Mouse (Mus musculus) C2C12 (cell line): ENCODE data around the gene Tmem232. TPM values are rescaled to one million over a fixed set of nuclear protein-coding genes. Genes with fewer than 3 reads are reported as not detected.

Experiments
- H3K27me3 ChIP-seq: one replicate; pipeline ENCODE4 v1.6.1; 2011; ENCODE audit not compliant: control insufficient read depth, insufficient read depth, insufficient read length
- H3K36me3 ChIP-seq: one replicate; pipeline ENCODE4 v1.6.1; 2011; ENCODE audit not compliant: control insufficient read depth, insufficient read depth
- H3K4me3 ChIP-seq: one replicate; pipeline ENCODE4 v1.5.1; 2011; ENCODE audit warnings: mild to moderate bottlenecking, control low read depth; ENCODE audit not compliant: poor library complexity, insufficient read depth, severe bottlenecking
- H3K79me2 ChIP-seq: one replicate; pipeline ENCODE4 v1.6.1; 2011; ENCODE audit not compliant: control insufficient read depth, insufficient read depth
- H3K79me3 ChIP-seq: one replicate; pipeline ENCODE4 v1.6.1; 2011; ENCODE audit warnings: low read depth, control low read depth
- H3ac ChIP-seq: one replicate; pipeline ENCODE3; 2011; ENCODE audit warnings: low read depth; ENCODE audit not compliant: control insufficient read depth, insufficient read length
- CEBPB ChIP-seq: IDR thresholded peaks from one replicate; pipeline ENCODE4 v1.6.1; 2011; ENCODE audit warnings: low read depth, mild to moderate bottlenecking, control low read depth, moderate library complexity
- CTCF ChIP-seq: IDR thresholded peaks from one replicate; pipeline ENCODE4 v1.5.1; 2011; ENCODE audit not compliant: control insufficient read depth, insufficient read depth, insufficient read length
- FOSL1 ChIP-seq: IDR thresholded peaks from one replicate; pipeline ENCODE4 v1.8.0; 2011; ENCODE audit warnings: mild to moderate bottlenecking, low read length; ENCODE audit not compliant: poor library complexity, insufficient read depth, severe bottlenecking
- MAX ChIP-seq: IDR thresholded peaks from one replicate; pipeline ENCODE4 v1.6.1; 2011; ENCODE audit warnings: mild to moderate bottlenecking, control low read depth
- MYOD1 ChIP-seq: IDR thresholded peaks from one replicate; pipeline ENCODE4 v1.6.1; 2011; ENCODE audit warnings: low read depth; ENCODE audit not compliant: control insufficient read depth, insufficient read length
- MYOG ChIP-seq: IDR thresholded peaks from one replicate; pipeline ENCODE4 v1.6.1; 2011; ENCODE audit not compliant: control insufficient read depth, insufficient read length; ENCODE audit errors: extremely low read depth
- USF1 ChIP-seq: IDR thresholded peaks from one replicate; pipeline ENCODE4 v1.6.1; 2011; ENCODE audit warnings: low read depth, mild to moderate bottlenecking, control low read depth, moderate library complexity
- polyA plus RNA-seq: library from polyadenylated mRNA; unstranded; fragments of >200 nt; fragmentation: generic; extraction: Trizol; gene quantifications from one replicate; pipeline ENCODE4 v1.2.1, GENCODE M21; 2012; ENCODE audit warnings: missing spikeins

The Tmem232 gene
- polyA plus RNA-seq, 1 experiment: not detected

GRCm38 (mm10) chr17:65400914-65401313 is 139.7 kb downstream of the Tmem232 start:
- H3K79me3 ChIP-seq: no peaks in the 10 kb centered on the region
- no peak overlapping the region for H3ac ChIP-seq
- TF ChIP-seq FOSL1 (no peak), MYOD1 (no peak), CEBPB (no peak), CTCF (no peak), USF1 (no peak), MYOG (no peak), MAX (no peak)
- no peaks in the 10 kb centered on the region for H3K36me3 ChIP-seq
- no peak overlapping the region for H3K4me3 ChIP-seq
- H3K79me2 ChIP-seq: no peaks in the 10 kb centered on the region
- peaks cover 2% of the 10 kb centered on the region for H3K27me3 ChIP-seq

- TF ChIP-seq MYOG (no peak), CEBPB (no peak), FOSL1 (no peak), USF1 (no peak), CTCF (no peak), MAX (no peak), MYOD1 (no peak)
- Histone ChIP-seq H3ac (no peak overlapping the region), H3K27me3 (peaks cover 5% of the 10 kb centered on the region), H3K79me3 (no peaks in the 10 kb centered on the region), H3K79me2 (no peaks in the 10 kb centered on the region), H3K4me3 (no peak overlapping the region), H3K36me3 (no peaks in the 10 kb centered on the region)
Observed at GRCm38 (mm10) chr17:65384411-65384962, 156.1 kb downstream of the Tmem232 start.

GRCm38 (mm10) chr17:65370034-65370780 is 170.4 kb downstream of the Tmem232 start:
- no peaks in the 10 kb centered on the region for H3K79me2 ChIP-seq
- no peak overlapping the region for H3K4me3 ChIP-seq
- H3K79me3 ChIP-seq: no peaks in the 10 kb centered on the region
- no peaks in the 10 kb centered on the region for H3K27me3 ChIP-seq
- H3K36me3 ChIP-seq: no peaks in the 10 kb centered on the region
- H3ac ChIP-seq: no peak overlapping the region
- TF ChIP-seq MYOD1 (no peak), FOSL1 (no peak), CEBPB (no peak), USF1 (no peak), MAX (no peak), CTCF (no peak), MYOG (no peak)

DNA sequence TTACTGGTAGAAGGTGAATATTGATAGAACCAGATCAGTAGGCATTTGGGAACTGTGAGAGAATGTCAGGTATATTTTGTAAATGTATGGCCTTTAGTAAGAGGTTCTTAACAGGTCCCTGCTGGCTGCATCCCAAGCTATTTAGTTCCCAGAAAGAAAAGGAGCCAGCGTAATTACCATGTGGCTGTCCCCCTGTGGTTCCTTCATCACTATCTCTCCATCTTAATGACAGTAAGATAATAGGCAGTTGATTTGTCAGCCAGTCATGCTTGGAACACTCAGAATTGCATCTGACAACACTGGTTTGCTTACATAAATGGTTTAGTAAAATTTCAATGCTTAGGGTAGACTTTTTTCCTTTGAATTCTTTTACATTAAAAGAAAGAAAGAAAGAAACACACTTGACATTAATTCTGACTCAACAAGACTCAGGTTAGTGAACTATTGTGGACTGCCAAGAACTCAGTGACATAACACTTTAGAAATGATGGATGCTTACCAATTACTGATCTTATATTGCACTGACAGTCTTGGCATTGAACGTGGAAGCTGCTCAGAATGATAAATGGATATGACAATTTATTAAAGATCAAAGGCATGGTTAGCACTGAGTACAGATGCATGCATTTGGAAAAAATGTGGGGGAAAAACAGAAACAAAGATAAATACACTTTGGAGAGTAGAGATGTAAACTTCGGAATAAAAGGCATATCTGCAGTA is 174.9 kb downstream of the Tmem232 start:
- Histone ChIP-seq H3K36me3 (no peaks in the 10 kb centered on the region), H3K27me3 (no peaks in the 10 kb centered on the region), H3K79me3 (no peaks in the 10 kb centered on the region), H3ac (no peak overlapping the region), H3K4me3 (no peak overlapping the region), H3K79me2 (no peaks in the 10 kb centered on the region)
- TF ChIP-seq MYOG (no peak), CEBPB (no peak), MYOD1 (no peak), USF1 (no peak), FOSL1 (no peak), CTCF (no peak), MAX (no peak)

DNA sequence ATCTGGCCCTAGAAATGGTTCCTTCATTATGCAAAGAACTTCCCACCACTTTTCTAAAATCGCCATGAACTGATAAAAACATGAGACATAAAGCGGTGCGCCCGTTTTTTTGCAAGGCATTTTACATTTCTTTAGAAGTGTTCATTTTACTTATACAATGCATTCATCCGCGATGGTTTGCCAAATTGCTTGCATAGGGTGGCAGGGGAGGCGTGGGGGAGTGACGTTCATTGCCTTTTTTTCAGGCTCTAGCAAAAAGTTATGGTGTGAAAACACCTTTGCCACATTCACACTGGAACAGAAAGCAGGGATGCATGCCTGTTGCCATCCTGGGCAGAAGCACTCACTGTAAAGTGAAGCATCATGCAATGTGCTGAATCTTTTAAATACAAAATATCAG is 188.7 kb downstream of the Tmem232 start:
- TF ChIP-seq CEBPB (no peak), USF1 (no peak), FOSL1 (no peak), MYOG (no peak), MYOD1 (no peak), CTCF (no peak), MAX (no peak)
- Histone ChIP-seq H3K4me3 (no peak overlapping the region), H3K79me3 (no peaks in the 10 kb centered on the region), H3K27me3 (no peaks in the 10 kb centered on the region), H3ac (no peak overlapping the region), H3K36me3 (no peaks in the 10 kb centered on the region), H3K79me2 (no peaks in the 10 kb centered on the region)
